Mouse (Mus musculus) kidney, embryonic 16.5 days (tissue): ENCODE measurements at regions not wholly inside any gene's neighbourhood (a gene's known extent, or its start where the extent isn't known, plus 50 kb on each side); places are given as distances from the start of the nearest gene placed in this dataset.
A peak's percentile ranks its signal among the peaks of the same experiment; 100 is the strongest.
"Not testable (repeated sequence)": the region's sequence is repeated elsewhere in the genome, so short reads cannot be mapped to it uniquely, and the experiment has no call there.

Experiments
- ATAC-seq: fragments of 200-750 bp; cut with Nextera tagmentation; 2 replicates; pipeline ENCODE4 v1.8.0; 2017; ENCODE audit warnings: moderate TSS enrichment; ENCODE audit not compliant: low FRiP score, low TSS enrichment
- H3K27ac ChIP-seq: fragments of 300-500 bp; sonication (generic); 2 replicates; pipeline ENCODE4 v1.5.1; 2014; ENCODE audit warnings: low read length
- H3K27me3 ChIP-seq: fragments of 300-500 bp; sonication (generic); 2 replicates; pipeline ENCODE4 v1.6.1; 2014; ENCODE audit warnings: low read length, control low read depth, mixed read lengths; ENCODE audit not compliant: insufficient read depth
- H3K36me3 ChIP-seq: fragments of 300-500 bp; sonication (generic); 2 replicates; pipeline ENCODE4 v1.6.1; 2014; ENCODE audit warnings: low read length, control low read depth, mixed read lengths; ENCODE audit not compliant: insufficient read depth
- H3K4me1 ChIP-seq: fragments of 300-500 bp; sonication (generic); 2 replicates; pipeline ENCODE4 v1.6.1; 2014; ENCODE audit warnings: low read length, control low read depth, mixed read lengths; ENCODE audit not compliant: insufficient read depth
- H3K4me2 ChIP-seq: fragments of 300-500 bp; sonication (generic); replicated peaks from 2 replicates; pipeline ENCODE4 v1.6.1; 2014; ENCODE audit warnings: low read depth, low read length
- H3K4me3 ChIP-seq: fragments of 300-500 bp; sonication (generic); 2 replicates; pipeline ENCODE4 v1.5.1; 2014; ENCODE audit warnings: mild to moderate bottlenecking, low read length
- H3K9ac ChIP-seq: fragments of 300-500 bp; sonication (generic); replicated peaks from 2 replicates; pipeline ENCODE4 v1.6.1; 2014; ENCODE audit warnings: low read length
- H3K9me3 ChIP-seq: fragments of 300-500 bp; sonication (generic); 2 replicates; pipeline ENCODE4 v1.6.1; 2016; ENCODE audit warnings: low read length, control low read depth
- WGBS: fragments of 180-500 bp; shearing (Covaris S2); extraction: QIAGEN DNeasy Blood & Tissue Kit; methylation state at CpG from one replicate; pipeline ENCODE4 v1.1.7; 2014; 5-methylcytosine and 5-hydroxymethylcytosine counted together

DNA sequence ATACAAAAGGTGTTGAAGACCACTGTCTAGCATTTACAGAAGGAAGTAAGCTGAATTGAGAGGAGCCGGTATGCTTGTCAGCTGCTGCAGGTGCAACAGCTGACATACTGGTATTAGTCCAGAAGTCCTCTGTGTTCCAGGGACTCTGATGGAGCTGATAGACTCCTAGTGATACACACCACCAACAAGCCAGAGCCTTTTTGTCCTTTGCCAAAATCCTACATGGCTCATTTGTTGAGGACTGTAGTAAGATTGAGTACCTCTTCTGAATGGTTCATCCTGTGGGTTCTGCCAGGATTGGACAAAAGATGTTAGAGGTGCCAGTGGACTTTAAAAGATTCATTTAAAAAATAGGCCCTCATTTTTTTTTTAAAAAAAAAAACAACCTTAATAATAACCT is 129.4 kb upstream of the Tmem185a start:
- no peak for ATAC-seq
- Histone ChIP-seq H3K27ac (no peak overlapping the region), H3K36me3 (no peaks in the 10 kb centered on the region), H3K9me3 (no peaks in the 10 kb centered on the region), H3K4me2 (no peak overlapping the region), H3K9ac (no peak overlapping the region), H3K27me3 (no peaks in the 10 kb centered on the region), H3K4me1 (no peaks in the 10 kb centered on the region), H3K4me3 (no peak overlapping the region)
- 96% methylated on average over 1 of the region's 1 CpGs for WGBS

DNA sequence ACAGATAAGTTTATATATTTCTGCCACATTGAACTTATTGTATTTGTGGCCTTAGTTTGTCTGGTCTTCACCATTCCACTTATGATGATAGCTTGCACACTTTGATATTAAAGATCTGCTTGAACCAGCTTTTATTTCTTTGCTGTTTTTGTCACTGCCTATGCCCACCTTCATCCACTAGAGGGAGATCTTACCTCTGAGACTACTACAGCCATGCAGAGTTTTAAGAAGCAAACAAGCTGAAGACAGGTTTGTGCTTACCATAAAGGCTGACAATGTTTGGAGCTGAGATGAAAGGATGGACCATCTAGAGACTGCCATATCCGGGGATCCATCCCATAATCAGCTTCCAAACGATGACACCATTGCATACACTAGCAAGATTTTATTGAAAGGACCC is 105.4 kb upstream of the Tmem185a start:
- H3K27me3 ChIP-seq, H3K4me1 ChIP-seq, H3K27ac ChIP-seq, H3K9ac ChIP-seq, H3K9me3 ChIP-seq, H3K4me2 ChIP-seq, H3K36me3 ChIP-seq, ATAC-seq, H3K4me3 ChIP-seq: not testable (repeated sequence)
- 31% methylated on average over 2 of the region's 2 CpGs for WGBS

DNA sequence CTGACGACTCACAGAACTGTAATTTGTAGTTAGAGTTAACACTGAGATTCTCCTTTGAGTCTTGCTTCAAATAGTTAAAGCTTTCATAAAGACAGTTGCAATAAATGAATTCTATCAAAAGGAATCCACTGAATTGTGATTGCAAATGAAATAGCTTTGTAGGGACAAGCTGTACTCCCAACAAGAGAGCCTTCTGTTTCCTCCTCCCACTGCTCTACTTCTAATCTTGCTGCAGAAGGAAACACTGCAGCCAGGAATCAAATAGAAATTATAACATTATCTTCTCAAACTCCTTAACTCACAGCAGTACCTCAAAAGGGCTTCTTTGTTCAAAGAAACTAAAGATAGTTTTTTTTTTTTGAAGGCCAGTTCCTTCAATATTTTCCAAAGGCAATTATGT is 103.2 kb upstream of the Tmem185a start:
- H3K36me3 ChIP-seq = no peaks in the 10 kb centered on the region
- no peaks in the 10 kb centered on the region for H3K9me3 ChIP-seq
- no peak overlapping the region for H3K27ac ChIP-seq
- no peaks in the 10 kb centered on the region; the same call in 1 of the 2 replicates for H3K27me3 ChIP-seq
- H3K4me3 ChIP-seq = no peak overlapping the region
- no peak overlapping the region for H3K9ac ChIP-seq
- no peak overlapping the region for H3K4me2 ChIP-seq
- no peaks in the 10 kb centered on the region for H3K4me1 ChIP-seq
- 48% methylated on average over 1 of the region's 1 CpGs for WGBS
- no peak for ATAC-seq

DNA sequence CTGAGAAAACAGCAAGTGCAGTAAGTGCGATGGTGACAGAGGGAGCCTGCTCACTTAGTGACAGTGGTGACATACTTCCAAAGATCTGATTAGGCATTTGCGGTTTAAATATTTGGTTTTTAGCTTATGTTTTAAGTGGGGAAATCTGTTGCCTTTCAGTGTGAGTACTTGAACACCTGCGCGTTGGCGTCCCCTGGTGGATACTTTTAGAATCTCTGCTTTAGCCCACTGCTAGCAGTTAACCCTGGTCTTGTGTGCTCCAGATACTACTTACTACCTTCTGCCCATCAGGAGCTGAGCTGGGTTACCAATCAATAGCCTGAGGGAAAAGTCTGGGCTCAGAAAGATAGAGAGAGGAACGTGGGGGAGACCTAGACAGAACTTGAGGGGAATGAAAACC is 97.3 kb upstream of the Tmem185a start:
- not testable (repeated sequence) for H3K27ac ChIP-seq, H3K4me1 ChIP-seq, H3K9ac ChIP-seq, H3K4me3 ChIP-seq, H3K27me3 ChIP-seq, ATAC-seq, H3K9me3 ChIP-seq, H3K4me2 ChIP-seq, H3K36me3 ChIP-seq
- WGBS = 44% methylated on average over 1 of the region's 6 CpGs

DNA sequence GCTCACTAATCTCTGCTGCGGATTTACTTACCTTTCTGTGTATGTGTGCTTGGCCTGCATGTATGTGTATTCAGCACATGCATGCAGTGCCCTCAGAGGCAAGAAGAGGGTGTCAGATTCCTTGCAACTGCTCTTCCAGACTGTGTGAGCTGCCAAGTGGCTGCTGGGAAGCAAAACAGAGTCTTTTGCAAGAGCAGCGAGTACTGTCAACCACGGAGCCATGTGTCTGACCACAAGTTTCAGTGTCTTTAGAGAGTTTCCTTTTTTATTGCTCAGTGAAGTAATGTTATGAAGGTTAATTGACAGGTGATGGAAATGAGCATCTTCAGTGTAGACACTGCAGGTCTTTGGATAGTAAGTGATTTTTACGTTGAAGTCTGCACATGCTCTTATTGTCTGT is 93.6 kb upstream of the Tmem185a start:
- not testable (repeated sequence) for H3K9me3 ChIP-seq, H3K4me3 ChIP-seq, H3K27me3 ChIP-seq, H3K27ac ChIP-seq, H3K4me1 ChIP-seq, H3K4me2 ChIP-seq, H3K36me3 ChIP-seq, H3K9ac ChIP-seq, ATAC-seq
- 72% methylated on average over 3 of the region's 4 CpGs for WGBS

DNA sequence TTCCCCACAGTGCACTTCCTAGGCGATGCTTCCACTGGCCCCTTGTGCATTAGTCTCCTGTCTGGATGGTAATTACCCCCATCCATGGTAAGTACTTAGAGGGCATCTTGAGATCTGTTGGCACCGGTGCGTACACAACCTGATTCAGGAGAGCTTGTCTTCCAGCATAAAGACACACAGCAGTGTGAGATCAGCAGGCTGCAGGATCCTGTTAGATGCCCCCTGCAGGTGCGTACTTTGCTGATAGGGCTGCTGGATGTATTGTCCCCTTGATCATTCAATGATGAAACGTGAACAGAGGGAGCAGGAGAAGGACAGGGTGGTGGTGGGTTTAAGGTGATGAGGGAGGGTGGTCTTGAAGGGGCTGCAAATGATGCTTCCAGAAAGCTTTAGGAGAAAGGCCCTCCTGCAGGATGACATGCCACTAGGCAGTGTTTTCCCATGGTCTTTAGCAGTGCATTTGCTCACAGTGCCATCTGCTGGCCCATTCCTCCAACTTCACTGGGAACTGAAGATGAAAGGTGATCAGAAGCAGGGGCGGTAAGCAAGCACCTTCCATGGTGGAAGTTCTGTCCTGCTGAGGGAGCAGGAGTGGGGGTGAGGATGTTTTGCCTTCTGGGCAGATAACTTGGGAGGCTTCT is 92.5 kb upstream of the Tmem185a start:
- H3K27ac ChIP-seq, H3K9ac ChIP-seq, H3K4me3 ChIP-seq, H3K4me1 ChIP-seq, H3K36me3 ChIP-seq, H3K4me2 ChIP-seq, H3K27me3 ChIP-seq, H3K9me3 ChIP-seq: not testable (repeated sequence)
- WGBS = 67% methylated on average over 4 of the region's 6 CpGs
- peak; percentile 73 for ATAC-seq
